Mouse (Mus musculus) hindbrain, embryonic 14.5 days (tissue): ENCODE measurements around the gene Ccni. TPM values are rescaled to one million over a fixed set of nuclear protein-coding genes. Genes with fewer than 3 reads are reported as not detected.

Experiments
- ATAC-seq: fragments of 200-750 bp; cut with Nextera tagmentation; 2 replicates; pipeline ENCODE4 v1.8.0; 2017; ENCODE audit warnings: moderate number of reproducible peaks, mild to moderate bottlenecking, moderate TSS enrichment, moderate library complexity; ENCODE audit not compliant: low FRiP score
- DNase-seq: peaks from one replicate; pipeline ENCODE4 v3.0.0-alpha.2; 2015; ENCODE audit warnings: low spot score
- H3K27ac ChIP-seq: fragments of 300-500 bp; sonication (generic); 2 replicates; pipeline ENCODE4 v1.5.1; 2014; ENCODE audit warnings: mild to moderate bottlenecking, moderate library complexity
- H3K27me3 ChIP-seq: fragments of 300-500 bp; sonication (generic); 2 replicates; pipeline ENCODE4 v1.6.1; 2014; ENCODE audit warnings: mild to moderate bottlenecking, low read length, mixed read lengths; ENCODE audit not compliant: control insufficient read depth, insufficient read depth
- H3K36me3 ChIP-seq: fragments of 300-500 bp; sonication (generic); replicated peaks from 2 replicates; pipeline ENCODE4 v1.6.1; 2014; ENCODE audit not compliant: control insufficient read depth, insufficient read depth
- H3K4me1 ChIP-seq: fragments of 300-500 bp; sonication (generic); replicated peaks from 2 replicates; pipeline ENCODE4 v1.6.1; 2014; ENCODE audit warnings: antibody characterized with exemption, low read length, mixed read lengths; ENCODE audit not compliant: control insufficient read depth, insufficient read depth
- H3K4me2 ChIP-seq: fragments of 300-500 bp; sonication (generic); replicated peaks from 2 replicates; pipeline ENCODE4 v1.6.1; 2014; ENCODE audit warnings: mild to moderate bottlenecking, moderate library complexity
- H3K4me3 ChIP-seq: fragments of 300-500 bp; sonication (generic); replicated peaks from 2 replicates; pipeline ENCODE4 v1.5.1; 2014; ENCODE audit warnings: mild to moderate bottlenecking, low read length
- H3K9ac ChIP-seq: fragments of 300-500 bp; sonication (generic); 2 replicates; pipeline ENCODE4 v1.6.1; 2014
- H3K9me3 ChIP-seq: fragments of 300-500 bp; sonication (generic); 2 replicates; pipeline ENCODE4 v1.6.1; 2016; ENCODE audit warnings: low read length; ENCODE audit not compliant: control insufficient read depth
- WGBS: fragments of 180-500 bp; shearing (Covaris S2); extraction: QIAGEN DNeasy Blood & Tissue Kit; methylation state at CpG from one replicate; pipeline ENCODE4 v1.1.7; 2014; 5-methylcytosine and 5-hydroxymethylcytosine counted together
- polyA plus RNA-seq: library from polyadenylated mRNA; unstranded; fragments of >200 nt; fragmentation: Nextera tagmentation; extraction: Ambion mirVana; gene quantifications from 2 replicates; pipeline ENCODE4 v1.2.1, GENCODE M21; 2014

Gene Ccni
- polyA plus RNA-seq, 1 experiment from 2014 or later, result 173 TPM

GRCm38 (mm10) chr5:93133445-93134244 lies 72.7 kb downstream of the Ccni start:
- no peak for ATAC-seq
- H3K9ac ChIP-seq, result 0 out of 2 replicates have a peak overlapping the region, but pooled peaks have one; percentile 7
- H3K4me3 ChIP-seq, result no peak overlapping the region
- H3K27ac ChIP-seq, result peak overlapping the region; percentile 10
- 22% methylated on average over 10 of the region's 10 CpGs for WGBS
- peaks cover 52% of the 10 kb centered on the region for H3K4me1 ChIP-seq
- H3K9me3 ChIP-seq, result no peaks in the 10 kb centered on the region
- peak overlapping the region; percentile 27 for H3K4me2 ChIP-seq
- H3K36me3 ChIP-seq, result no peaks in the 10 kb centered on the region
- H3K27me3 ChIP-seq, result no peaks in the 10 kb centered on the region
- no peak for DNase-seq

Other genes starting within 250 kb of the Ccni start
- gene Sowahb, start 161.5 kb downstream of the Ccni start, polyA plus RNA-seq, result not detected in 2 replicates
- gene Sept11, start 113.1 kb downstream of the Ccni start, polyA plus RNA-seq, result 155 and 163 TPM in 2 replicates
- 0.94 and 1.2 TPM in 2 replicates for gene 2010109A12Rik, start within 50 bp of the Ccni start, polyA plus RNA-seq
- 78.3 and 82.0 TPM in 2 replicates for gene Ccng2, start 60.8 kb upstream of the Ccni start, polyA plus RNA-seq